Mouse (Mus musculus) embryonic fibroblast, embryonic 13.5 days (primary cell): Measurements from ENCODE around the gene Gpcpd1. TPM values are rescaled to one million over a fixed set of nuclear protein-coding genes. Genes with fewer than 3 reads are reported as not detected.

ENCODE experiments used
- H3K27ac ChIP-seq: 2 replicates; pipeline ENCODE4 v1.5.1; 2012; ENCODE audit warnings: low read length, control low read depth, inconsistent platforms; ENCODE audit not compliant: insufficient read depth
- H3K4me1 ChIP-seq: 2 replicates; pipeline ENCODE4 v1.6.1; 2011; ENCODE audit warnings: low read length; ENCODE audit not compliant: control insufficient read depth, insufficient read depth
- H3K4me3 ChIP-seq: 2 replicates; pipeline ENCODE4 v1.5.1; 2011; ENCODE audit warnings: mild to moderate bottlenecking, control low read depth, low read length; ENCODE audit not compliant: insufficient read depth
- CTCF ChIP-seq: IDR thresholded peaks from 2 replicates; pipeline ENCODE4 v1.5.1; 2011; ENCODE audit warnings: mild to moderate bottlenecking, control low read depth, low read length, moderate library complexity, borderline replicate concordance; ENCODE audit not compliant: insufficient read depth
- POLR2A ChIP-seq: IDR thresholded peaks from 2 replicates; pipeline ENCODE4 v1.6.1; 2011; ENCODE audit warnings: low read depth, mild to moderate bottlenecking, control low read depth, low read length, moderate library complexity
- polyA plus RNA-seq: library from polyadenylated mRNA; stranded (reverse); fragments of >200 nt; gene quantifications from 2 replicates; pipeline ENCODE4 v1.2.4, GENCODE M21; 2011; ENCODE audit warnings: low read depth; ENCODE audit not compliant: missing spikeins, insufficient read length

The Gpcpd1 gene
- polyA plus RNA-seq, 1 experiment = 36.2 TPM

DNA sequence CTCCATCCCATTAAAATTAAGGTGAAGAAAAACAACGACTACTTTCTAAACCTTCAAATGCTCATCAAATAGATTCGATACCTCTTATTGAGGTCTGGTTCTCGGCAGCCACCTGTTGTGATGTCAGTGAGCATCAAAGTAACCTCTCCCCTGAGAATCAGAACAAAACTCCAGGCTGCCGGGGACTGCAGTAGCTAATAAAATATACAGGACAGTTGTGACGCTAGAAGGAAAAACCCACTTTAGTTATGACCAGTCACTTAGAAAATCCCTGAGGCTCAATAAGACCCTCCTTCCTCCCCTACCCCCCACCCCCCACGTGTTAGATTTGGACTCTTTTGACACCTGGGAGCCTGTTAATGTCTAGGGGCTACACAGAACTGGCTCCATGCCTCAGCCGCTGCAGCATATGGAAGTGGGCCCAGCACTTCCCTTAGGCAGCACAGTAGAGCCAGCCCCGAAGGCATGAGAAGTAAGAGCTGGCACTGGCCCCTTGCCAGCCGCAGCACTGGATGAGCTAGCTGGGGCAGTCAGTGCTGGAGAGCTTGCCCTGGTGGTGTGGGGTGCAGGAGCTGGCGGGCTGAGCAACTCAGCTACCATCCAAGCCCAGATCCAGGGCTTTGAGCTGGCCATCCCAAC, 60.5 kb downstream of the Gpcpd1 start:
- H3K27ac ChIP-seq = no peak overlapping the region
- no peaks in the 10 kb centered on the region for H3K4me1 ChIP-seq
- TF ChIP-seq POLR2A (no peak), CTCF (no peak)
- H3K4me3 ChIP-seq = no peak overlapping the region

DNA sequence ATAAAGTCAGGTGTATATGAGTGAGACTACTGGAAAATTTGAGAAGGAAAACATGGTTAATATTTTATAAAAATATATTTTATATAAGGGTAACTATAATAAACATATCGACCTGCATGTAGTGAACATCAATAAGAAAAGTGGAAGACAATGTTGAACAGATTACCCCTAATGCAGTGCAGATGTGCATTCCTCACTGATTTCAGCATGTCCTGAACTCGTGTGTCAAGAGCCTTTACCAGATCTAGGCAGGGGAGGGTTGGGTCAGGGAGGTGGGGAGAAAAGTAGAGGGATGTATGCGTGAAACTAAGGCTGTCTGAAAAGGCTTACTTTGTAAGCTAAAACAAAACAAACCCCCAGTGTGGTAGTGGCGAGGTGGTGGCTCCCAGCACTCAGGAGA, 61.4 kb downstream of the Gpcpd1 start:
- H3K4me3 ChIP-seq = no peak overlapping the region
- no peaks in the 10 kb centered on the region for H3K4me1 ChIP-seq
- TF ChIP-seq POLR2A (no peak), CTCF (no peak)
- no peak overlapping the region for H3K27ac ChIP-seq

DNA sequence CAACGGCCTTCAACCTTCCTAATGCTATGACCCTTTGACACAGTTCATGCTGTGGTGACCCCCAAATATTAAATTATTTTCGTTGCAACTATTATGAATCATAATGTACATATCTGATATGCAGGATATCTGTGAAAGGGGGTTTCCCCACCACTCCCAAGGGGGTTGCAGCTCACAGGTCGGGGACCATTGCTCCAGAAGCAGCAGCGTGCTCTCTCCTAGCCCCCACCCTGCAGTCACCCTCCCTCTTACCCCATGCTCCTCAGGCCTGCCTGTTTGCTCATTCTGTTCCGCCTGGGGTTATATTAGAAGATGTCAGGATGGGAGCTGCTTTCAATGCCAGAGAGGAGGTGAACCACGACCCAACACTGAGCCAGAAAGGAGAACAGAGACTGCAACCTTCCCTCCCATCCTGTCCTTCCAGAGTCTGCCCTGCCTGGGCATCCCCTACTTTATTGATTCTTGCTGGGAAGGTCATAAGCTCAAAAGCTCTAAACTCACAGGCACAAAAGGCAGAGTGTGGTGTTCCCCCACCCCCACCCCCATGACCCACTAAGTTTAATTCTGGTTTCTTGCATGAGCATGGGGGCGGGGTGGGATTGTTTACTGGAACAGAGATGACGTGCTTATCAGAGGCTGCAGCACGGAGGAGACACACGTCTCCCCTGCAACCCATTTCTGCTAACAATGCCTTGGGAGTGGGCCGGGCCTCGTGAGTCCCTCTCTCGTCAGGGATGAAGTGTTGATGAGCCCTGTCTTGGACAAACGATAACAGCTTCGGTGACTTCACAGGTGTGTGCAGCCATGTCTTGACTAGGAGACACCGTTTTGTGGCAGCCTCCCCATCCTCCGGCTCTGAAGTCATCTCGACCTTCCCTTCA, 69.3 kb downstream of the Gpcpd1 start:
- TF ChIP-seq CTCF (no peak), POLR2A (no peak)
- Histone ChIP-seq H3K4me1 (no peaks in the 10 kb centered on the region), H3K27ac (no peak overlapping the region), H3K4me3 (no peak overlapping the region)

DNA sequence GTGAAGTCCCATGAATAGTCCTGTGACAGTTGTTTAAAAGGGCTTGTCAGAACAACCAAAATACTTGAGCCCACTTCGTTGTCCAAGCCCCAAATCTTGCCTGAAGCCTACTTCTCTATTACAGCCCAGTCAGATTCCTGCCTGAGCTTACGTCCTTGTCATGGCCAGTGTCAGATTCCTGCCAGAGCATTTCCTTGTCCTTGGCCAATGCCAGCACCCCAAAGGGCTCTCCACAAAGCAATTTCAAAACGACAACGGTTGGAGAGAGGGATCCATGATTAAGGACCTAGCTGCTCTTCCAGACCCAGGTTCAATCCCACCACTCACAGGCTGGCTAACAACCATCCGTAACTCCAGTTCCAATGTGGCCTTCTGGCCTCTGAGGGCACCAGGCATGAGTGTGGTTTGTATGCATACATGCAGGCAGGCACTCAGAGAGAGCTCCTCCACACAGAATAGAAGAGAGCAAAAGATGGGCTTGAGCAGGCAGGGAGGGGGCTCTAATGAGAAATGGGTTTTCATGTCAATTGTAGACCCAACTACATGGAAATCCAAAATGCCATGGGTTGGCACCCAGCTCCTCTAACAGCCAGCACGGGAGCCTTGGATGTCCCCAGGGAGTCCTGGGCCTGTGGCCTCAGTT, 70.2 kb downstream of the Gpcpd1 start:
- Histone ChIP-seq H3K4me1 (no peaks in the 10 kb centered on the region), H3K27ac (no peak overlapping the region), H3K4me3 (no peak overlapping the region)
- TF ChIP-seq POLR2A (no peak), CTCF (no peak)

DNA sequence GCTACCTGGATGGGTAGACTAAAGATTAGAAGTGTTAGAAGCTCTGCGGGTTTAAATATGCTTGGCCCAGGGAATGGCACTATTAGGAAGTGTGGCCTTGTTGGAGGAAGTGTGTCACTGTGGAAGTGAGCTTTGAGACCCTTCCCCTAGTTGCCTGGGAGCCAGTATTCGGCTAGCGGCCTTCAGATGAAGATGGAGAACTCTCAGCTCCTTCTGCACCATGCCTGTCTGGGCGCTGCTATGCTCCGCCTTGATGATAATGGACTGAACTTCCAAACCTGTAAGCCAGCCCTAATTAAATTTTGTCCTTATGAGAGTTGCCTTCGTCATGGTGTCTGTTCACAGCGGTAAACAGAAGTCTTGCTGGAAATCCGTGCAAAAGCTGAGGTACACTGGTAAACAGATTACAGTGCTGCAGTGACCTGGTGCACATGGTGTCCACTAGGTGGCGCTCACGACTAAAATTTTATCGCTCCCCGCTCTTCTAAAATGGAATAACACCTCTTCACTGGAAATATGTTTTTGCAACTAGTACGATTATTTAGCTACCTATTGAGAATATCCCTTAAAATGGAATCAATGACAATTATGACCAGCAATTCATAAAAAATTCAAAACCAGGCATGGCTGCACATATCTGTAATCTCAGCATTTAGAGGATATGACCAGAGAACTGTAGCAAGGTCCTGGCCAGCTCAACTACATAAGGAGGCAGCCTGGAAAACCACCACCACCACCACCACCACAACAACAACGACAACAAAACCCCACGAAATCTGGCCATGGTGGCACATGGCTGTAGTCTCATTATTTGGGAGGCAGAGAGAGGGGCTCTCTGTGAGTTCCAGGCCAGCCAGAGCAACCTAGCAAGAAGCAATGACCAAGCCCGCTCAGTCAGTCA, 71.1 kb downstream of the Gpcpd1 start:
- Histone ChIP-seq H3K27ac (no peak overlapping the region), H3K4me3 (no peak overlapping the region), H3K4me1 (no peaks in the 10 kb centered on the region)
- TF ChIP-seq POLR2A (no peak), CTCF (peak; percentile 69; the same call in 1 of the 2 replicates)

DNA sequence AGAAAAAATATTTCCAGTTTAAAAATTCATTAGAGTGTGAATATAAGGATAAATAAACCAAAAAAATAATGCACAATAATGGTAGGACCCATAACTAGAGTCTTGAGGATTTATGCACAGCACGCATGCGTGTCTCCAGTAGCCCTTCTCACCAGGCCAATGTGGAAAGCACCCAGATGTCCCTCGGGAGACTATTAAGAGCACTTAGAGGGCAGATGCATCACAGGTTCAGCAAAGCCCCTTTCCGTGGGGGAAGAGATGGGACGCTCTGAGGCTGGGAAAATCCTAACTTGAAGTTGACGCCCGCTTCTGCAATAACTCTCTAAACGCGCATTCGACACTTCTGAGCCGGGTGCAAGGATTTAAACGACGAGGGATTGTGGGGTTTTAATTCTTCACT, 71.9 kb downstream of the Gpcpd1 start:
- Histone ChIP-seq H3K4me3 (no peak overlapping the region), H3K4me1 (no peaks in the 10 kb centered on the region), H3K27ac (no peak overlapping the region)
- TF ChIP-seq POLR2A (no peak), CTCF (no peak)

DNA sequence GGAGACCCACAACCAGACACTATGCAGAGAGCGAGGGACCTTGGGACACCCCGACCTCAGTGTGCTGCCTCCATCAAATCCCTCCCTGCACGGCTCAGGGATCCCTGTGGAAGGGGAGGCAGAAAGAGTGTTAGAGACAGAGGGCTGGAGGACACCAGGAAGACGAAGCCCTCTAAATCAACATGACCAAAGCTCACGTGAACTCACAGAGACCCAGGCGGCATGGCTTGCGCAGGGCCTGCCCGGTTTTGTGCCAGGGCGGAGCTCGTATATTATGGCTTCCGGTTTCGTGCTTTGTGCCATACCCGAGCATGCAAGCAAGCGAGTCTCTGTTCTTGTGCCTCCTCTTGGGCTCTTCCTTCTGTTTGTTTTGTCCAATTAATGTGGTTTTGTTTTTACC, 72.5 kb downstream of the Gpcpd1 start:
- Histone ChIP-seq H3K4me3 (no peak overlapping the region), H3K27ac (no peak overlapping the region), H3K4me1 (no peaks in the 10 kb centered on the region)
- TF ChIP-seq CTCF (no peak), POLR2A (no peak)

DNA sequence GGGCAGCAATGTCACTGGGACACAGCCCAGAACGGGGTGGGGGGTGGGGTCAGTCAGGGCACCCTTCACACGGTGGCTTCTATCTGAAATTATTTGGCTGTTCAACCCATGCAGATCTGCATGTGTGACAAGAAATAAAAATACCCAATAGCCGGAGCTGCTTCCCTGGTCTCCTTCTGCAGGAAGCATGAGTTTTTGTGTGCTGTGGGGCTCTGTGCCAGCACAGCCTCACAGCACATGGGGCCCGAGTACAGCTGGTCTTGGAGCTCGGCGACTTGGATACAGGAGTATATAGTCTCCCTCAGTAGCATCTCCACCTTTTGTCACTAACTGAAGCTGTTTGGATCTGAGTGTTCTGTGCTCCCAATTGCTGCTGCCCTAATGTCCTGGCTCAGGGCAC, 73.2 kb downstream of the Gpcpd1 start:
- no peak overlapping the region for H3K4me3 ChIP-seq
- H3K4me1 ChIP-seq = no peaks in the 10 kb centered on the region
- H3K27ac ChIP-seq = no peak overlapping the region
- TF ChIP-seq POLR2A (no peak), CTCF (no peak)
